Mouse (Mus musculus): Measurements from ENCODE around the gene Vezf1.

Gene Vezf1

DNA sequence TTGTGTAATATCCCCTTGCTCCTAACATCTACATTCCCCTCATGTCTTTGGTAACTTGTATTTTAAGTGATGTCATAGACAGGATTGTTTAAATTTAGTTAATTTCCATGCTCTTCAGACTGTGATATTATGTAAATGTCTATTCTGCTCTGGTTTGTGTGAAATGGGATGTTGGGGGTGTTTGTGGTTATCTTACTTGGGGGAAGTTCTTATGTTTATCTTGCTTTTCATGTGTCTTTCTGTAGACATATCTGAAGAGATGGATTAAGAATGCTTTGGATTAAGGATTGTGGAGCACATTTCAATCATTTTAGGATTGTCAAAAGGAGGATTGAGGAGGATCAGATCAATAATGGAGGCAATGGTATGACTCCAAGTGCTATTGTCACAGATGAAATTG is 18.3 kb upstream of the Vezf1 start:
- in situ Hi-C loops (cut with MboI; ENCODE audit: unreplicated experiment in 2 of 2), result loop anchor here (5.0 to 25.0 kb wide), 4 partner anchors 62 to 788 kb away; partner anchors contain the start of gene Dynll2 (in 1 of the 2)

DNA sequence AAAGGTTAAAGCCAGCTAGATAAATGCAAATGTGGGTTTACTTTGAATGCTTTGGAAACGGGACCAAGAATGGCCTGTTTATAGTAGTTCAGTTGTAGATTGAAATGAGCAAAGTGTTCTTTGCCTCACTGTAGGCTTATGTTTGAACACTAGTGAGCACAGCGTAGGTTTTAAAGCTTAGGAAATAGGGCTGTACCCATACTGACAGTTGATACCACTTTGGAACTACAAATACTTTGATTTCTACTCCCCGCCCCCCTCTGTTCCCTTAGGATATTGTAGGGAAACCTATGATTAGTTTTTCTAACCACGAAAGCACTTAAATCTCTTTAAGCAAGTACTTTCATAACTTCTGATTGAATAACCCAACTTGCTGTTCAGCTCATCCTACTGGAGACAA is 15.4 kb upstream of the Vezf1 start:
- in situ Hi-C loops (cut with MboI; ENCODE audit: unreplicated experiment in 2 of 2), result loop anchor here (5.0 to 25.0 kb wide), 3 partner anchors 75 to 785 kb away; no protein-coding TSS in a partner anchor

DNA sequence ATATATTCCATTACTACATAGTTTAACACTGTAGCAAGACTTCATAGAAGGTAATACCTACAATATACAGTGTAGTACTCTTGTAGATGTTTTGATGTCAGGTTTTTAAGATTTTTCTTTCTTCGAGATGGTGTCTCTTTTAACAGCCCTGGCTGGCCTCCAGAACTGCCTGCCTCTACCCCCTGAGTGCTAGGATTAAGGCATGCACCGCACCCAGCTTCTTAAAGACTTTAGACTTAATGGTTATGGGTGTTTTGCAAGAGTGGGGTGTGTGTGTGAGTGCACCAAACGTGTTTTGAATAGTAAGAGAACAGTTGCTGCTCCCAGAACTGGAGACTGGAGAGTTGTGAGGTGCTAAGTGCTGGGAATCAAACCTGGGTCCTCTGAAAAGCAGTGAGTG is 14.3 kb upstream of the Vezf1 start:
- in situ Hi-C loops (cut with MboI; ENCODE audit: unreplicated experiment in 2 of 2), result loop anchor here (5.0 to 25.0 kb wide), 3 partner anchors 77 to 783 kb away; no protein-coding TSS in a partner anchor

DNA sequence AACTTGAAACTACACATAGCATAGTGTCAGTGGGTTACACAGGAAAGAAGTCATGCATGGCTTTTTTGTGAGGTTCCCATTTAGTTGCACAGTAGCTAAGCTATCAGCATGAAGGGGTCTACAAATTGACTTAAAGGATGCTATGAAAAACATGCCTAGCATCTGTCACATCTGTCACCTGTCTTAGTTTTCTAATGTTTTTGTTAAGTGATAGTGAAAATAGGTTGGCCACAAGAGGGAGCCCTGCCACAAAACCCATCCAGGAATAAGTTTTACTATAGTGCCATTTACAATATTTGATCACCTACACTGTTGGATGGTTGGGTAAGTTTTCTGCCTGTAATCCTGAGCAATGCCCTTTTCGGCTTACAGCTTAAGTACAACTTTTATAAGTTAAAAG is 13.5 kb upstream of the Vezf1 start:
- in situ Hi-C loops (cut with MboI; ENCODE audit: unreplicated experiment in 2 of 2), result loop anchor here (5.0 to 25.0 kb wide), 3 partner anchors 77 to 783 kb away; no protein-coding TSS in a partner anchor

DNA sequence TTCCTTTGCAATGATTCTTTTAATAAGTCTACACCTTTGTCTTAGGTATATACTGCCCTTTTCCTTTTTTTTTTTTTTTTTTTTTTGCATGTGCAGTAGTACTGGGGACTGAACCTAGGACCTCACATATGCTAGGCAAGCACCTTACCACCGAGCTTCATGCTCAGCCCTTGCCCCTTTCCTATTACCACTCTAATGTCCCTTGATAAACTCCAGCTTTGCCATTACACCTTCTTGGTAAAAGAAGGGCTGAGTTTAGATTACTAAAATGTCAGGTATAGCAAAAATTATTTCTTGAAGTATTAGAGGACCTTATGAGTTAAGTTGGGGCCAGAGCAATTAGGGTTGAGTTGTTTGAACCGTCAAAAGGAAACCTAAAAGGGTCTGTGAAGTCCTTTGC is 12.3 kb upstream of the Vezf1 start:
- in situ Hi-C loops (cut with MboI; ENCODE audit: unreplicated experiment in 2 of 2), result loop anchor here (5.0 to 25.0 kb wide), 3 partner anchors 142 to 782 kb away; no protein-coding TSS in a partner anchor

DNA sequence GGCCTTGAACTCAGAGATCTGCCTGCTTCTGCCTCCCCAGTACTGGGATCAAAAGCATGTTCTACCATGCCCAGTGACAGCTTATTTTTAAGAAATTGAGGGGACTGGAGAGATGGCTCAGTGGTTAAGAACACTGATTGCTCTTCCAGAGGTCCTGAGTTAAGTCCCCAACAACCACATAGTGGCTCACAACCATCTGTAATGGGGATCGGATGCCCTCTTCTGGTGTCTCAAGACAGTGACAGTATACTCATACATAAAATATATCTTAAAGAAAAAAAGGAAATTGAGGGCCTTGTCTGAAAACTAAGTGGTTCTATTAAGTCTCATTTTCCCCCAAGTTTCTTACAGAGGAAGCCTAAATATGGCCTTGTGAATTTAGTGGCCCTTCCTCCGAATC is 10.3 kb upstream of the Vezf1 start:
- in situ Hi-C loops (cut with MboI; ENCODE audit: unreplicated experiment in 2 of 2), result loop anchor here (5.0 to 25.0 kb wide), 3 partner anchors 140 to 780 kb away; no protein-coding TSS in a partner anchor

DNA sequence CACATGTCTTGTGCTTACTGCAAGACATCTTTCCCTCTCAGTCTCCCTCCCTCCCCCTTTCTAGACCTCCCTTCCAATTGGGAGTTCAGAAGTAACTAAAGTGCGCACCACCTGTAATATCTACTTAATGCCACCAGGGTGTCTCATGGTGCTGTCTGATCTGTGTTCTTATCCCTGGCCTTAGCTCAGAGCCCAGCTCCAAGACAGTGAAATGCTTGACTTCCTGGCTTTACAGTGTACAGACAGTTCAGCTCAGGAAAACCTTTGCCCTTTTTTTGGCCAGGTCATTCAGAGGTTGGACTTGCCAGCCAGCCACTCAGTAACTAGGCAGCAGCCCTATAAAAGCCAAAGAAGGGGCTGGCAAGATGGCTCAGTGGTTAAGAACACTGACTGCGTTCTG is 8.9 kb upstream of the Vezf1 start:
- in situ Hi-C loops (cut with MboI; ENCODE audit: unreplicated experiment in 2 of 2), result loop anchor here (5.0 to 25.0 kb wide), 3 partner anchors 138 to 778 kb away; no protein-coding TSS in a partner anchor

DNA sequence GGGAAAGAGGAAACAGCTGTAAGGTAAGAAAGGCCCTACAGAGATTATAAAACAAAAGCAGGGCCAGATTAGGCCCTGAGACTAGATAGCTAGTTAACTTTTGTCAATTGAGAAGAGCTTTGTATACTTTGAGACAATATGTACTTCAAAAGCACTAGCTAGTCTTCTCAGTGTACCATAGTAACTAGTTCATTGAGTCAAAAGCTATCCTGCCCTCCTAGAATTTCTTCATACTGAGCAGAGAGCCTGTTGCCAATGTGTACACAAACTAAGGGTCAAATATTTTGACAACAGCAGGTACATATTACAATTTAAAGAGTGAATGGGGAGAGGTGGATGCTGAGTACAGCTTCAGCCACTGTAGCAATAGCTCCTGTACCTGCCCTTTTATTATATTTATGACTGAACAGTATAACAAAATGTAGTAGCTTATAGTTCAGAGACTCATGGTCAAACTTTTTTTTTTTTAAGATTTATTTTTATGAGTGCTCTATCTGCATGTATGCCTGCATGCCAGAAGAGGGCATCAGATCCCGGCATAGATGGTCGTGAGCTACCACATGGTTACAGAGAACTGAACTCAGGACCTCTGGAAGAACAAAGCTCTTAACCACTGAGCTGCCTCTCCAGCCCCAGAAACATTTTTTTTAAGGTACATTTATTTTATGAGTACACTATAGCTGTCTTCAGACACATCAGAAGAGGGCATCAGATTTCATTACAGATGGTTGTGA is 6.0 kb upstream of the Vezf1 start:
- in situ Hi-C loops (cut with MboI; ENCODE audit: unreplicated experiment in 2 of 2), result loop anchor here in 1 of 2 experiments (10.0 to 25.0 kb wide), 2 partner anchors 103 to 775 kb away; no protein-coding TSS in a partner anchor

DNA sequence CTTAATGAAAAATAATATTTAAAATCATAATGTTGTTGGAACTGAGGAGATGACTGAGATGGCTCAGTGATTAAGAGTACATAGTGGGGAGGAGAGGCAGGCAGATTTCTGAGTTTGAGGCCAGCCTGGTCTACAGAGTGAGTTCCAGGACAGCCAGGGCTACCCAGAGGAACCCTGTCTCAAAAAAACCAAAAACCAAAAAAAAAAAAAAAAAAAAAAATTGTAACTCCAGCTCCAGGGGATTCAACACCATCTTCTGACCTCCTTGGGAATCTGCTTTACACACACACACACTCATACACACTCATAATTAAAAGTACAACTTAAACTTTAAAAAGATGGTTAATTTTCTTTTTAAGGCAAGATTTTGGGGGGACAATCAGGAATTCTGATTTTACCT is 2.3 kb upstream of the Vezf1 start:
- in situ Hi-C loops (cut with MboI; ENCODE audit: unreplicated experiment in 2 of 2), result loop anchor here in 1 of 2 experiments (10.0 to 25.0 kb wide), 2 partner anchors 99 to 772 kb away; no protein-coding TSS in a partner anchor

DNA sequence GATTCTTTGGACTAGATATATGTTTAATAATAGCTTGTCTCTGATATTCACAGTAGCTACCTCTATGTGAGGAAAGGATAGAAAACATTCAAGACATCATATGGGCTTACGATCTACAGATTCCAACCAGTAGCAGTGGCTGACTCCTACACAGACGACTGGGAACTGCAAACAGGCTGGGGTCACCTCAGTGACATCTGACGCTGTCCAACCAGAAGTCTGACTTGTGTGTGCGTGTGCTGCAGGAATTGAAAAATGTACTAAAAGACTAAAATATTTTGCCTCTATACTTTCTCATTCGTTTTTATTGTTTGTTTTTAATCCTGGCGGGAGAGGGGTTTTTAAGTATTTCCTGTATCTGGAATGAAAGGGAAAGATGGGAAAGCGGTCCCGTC is 891 bp upstream of the Vezf1 start:
- in situ Hi-C loops (cut with MboI; ENCODE audit: unreplicated experiment in 2 of 2), result loop anchor here in 1 of 2 experiments (10.0 to 25.0 kb wide), 2 partner anchors 98 to 770 kb away; no protein-coding TSS in a partner anchor

DNA sequence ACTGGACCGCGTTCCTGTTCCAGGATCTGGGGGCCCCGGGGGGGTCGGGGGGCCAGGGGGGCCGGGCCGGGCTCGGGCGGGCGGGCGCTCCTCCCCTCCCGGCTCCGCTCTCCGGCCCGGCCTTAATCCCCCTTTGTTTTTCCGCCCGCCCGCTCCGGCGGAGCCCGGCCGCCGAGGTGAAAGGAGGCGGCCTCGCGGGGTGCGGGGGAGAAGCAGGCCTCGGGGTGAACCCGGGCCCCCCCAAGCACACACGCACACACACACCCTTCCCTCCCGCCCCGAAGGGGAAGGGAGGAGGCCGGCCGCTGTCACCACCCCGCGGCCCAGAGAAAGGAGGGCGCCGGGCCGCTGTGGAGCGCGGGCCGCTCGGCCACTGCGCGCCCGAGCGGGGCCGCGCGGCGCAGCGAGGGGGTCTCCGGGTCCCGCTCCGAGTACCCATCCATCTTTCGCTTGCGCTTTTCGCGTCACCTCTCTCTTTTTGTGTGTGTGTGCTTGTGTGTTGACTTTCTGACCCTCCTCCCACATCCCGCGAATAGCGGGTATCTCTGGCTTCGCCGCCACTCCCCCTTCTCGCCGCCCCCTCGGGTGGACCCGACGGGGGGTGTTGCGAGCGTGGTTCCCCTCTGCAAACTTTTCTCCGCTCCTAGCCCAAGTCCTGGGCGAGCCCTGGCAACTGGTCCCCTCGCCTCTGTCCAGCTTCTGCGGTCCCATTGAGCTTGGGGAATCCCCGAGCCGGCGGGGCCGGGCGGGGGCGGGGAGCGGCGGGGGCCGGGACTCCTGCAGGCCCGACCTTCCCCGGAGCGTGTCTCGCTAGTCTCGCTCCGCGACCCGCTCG is 549 bp downstream of the Vezf1 start:
- in situ Hi-C loops (cut with MboI; ENCODE audit: unreplicated experiment in 2 of 2), result loop anchor here in 1 of 2 experiments (10.0 to 25.0 kb wide), 2 partner anchors 96 to 769 kb away; no protein-coding TSS in a partner anchor

DNA sequence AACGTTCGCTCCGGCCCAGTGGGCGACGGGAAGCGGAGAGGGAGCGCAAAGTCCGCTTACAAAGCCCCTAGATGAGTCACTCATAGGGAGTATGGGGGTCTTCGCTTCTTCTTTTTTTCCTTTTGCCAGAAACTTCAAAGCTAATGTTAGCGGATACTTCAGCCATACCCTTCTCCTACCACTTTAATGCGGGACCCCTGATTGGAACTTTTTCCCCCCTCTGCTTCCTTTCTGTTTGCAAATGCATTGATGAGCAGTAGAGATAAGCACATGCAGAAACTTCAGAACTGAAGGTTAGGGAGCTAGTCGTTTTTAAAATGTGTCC is 1.1 kb downstream of the Vezf1 start:
- in situ Hi-C loops (cut with MboI; ENCODE audit: unreplicated experiment in 2 of 2), result loop anchor here in 1 of 2 experiments (10.0 to 25.0 kb wide), 2 partner anchors 96 to 768 kb away; no protein-coding TSS in a partner anchor

DNA sequence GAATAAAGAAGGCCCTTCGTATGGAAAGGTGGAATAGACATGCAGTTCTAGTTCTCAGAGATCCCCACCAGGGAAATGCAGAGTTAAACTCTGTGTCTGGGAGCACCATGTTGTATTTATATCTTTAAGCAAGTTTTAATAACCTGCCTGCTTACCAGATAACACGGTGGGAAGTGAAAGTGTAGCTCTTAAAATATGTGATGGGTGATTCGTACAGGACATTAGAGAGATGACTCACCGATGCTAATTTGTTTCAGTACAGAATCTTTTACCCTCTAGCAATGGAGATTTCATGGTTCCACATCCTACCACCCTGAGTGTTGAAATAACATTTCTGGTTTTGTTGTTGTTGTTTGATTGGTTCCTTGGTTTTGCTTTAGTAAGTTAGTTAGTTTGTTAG is 2.3 kb downstream of the Vezf1 start:
- in situ Hi-C loops (cut with MboI; ENCODE audit: unreplicated experiment in 2 of 2), result loop anchor here (5.0 to 25.0 kb wide), 2 partner anchors 92 to 767 kb away; no protein-coding TSS in a partner anchor

DNA sequence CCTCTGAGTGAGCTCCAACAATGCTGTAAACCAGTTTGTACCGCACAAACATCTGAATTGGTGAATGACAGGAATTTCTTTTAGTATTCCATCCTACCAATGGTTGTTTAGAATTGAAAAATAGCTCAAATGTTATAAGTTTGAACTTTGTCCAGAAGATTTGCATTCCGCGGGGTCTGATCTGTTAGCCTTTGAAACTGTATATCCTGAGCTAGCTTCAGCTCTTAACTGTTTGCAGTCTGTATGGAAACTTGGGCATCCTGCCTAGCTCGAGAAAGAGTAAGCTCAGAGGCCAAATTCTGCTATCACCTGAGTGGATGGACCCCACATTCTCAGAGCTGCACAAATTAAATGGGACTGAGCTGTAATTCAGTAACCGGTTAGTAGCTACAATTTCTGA is 3.0 kb downstream of the Vezf1 start:
- in situ Hi-C loops (cut with MboI; ENCODE audit: unreplicated experiment in 2 of 2), result loop anchor here (5.0 to 25.0 kb wide), 2 partner anchors 91 to 766 kb away; no protein-coding TSS in a partner anchor

DNA sequence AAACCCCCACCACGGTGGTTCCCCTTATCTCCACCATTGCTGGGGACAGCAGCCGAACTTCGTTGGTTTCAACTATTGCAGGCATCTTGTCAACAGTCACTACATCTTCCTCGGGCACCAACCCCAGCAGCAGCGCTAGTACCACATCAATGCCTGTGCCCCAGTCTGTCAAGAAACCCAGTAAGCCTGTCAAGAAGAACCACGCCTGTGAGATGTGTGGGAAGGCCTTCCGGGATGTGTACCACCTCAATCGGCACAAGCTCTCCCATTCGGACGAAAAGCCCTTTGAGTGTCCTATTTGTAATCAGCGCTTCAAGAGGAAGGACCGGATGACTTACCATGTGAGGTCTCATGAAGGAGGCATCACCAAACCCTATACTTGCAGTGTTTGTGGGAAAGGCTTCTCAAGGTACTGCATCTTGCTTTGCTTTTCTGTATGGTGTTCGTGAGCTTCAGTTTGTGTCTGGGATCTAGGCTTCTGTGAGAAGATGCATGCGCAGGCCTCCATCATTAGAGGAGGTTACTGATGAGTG is 5.3 kb downstream of the Vezf1 start:
- in situ Hi-C loops (cut with MboI; ENCODE audit: unreplicated experiment in 2 of 2), result loop anchor here (5.0 to 25.0 kb wide), 2 partner anchors 89 to 764 kb away; no protein-coding TSS in a partner anchor

DNA sequence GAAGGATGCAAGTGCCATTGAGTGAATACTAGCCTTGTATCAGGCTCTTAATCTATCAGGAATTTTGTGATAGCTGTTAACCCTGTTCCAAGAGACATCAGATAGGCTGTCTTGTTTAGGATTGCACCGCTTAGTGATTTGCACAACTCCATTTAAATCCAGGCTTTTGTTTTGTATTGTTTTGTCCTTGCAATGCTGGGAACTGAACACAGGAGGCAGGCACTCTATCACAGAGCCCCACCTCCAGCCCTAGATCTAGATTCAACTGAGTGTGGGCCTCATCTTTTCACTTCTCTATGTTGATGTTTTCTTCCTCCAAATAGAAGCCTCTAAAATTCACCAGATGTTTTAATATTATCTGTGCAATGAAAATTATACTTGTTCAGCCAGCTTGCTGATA is 7.6 kb downstream of the Vezf1 start:
- in situ Hi-C loops (cut with MboI; ENCODE audit: unreplicated experiment in 2 of 2), result no loop called here

DNA sequence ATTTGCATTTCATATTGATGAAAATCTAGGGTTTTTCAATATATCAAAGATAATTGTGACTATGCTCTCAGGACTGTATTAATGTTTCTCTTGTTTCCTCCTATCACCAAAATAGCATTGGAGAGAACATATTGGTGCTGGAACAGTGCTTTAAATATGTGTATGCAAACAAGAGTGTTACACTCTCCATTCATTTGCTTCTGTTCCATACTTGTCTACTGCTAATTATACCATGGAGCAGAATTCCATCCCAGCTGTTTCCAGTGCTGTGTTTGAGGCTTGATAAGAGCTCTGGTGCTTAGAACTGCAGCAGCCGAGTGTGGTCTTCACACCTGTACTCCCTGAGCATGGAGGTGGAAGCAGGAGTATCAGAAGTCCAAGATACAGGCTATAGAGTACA is 8.3 kb downstream of the Vezf1 start:
- in situ Hi-C loops (cut with MboI; ENCODE audit: unreplicated experiment in 2 of 2), result no loop called here

DNA sequence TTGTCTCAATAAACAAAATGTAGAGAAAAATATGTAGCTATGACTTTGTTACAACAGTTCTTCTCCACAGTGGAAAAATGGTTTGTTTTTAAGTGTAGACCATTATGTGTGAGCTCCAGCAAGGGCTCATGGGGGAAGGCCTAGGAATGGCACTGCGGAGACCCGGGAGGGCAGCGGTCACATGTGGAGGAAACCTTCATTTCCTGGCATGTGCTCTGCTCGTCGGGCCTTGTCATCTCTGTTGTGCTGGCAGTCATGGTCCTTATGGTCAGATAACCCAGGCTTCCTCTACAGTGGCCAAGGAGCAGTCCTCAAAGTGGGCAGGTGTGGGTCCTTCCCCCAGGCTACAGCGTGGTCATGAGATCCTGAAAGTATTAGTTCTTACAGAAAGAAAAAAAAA is 15.6 kb downstream of the Vezf1 start:
- in situ Hi-C loops (cut with MboI; ENCODE audit: unreplicated experiment in 2 of 2), result no loop called here

DNA sequence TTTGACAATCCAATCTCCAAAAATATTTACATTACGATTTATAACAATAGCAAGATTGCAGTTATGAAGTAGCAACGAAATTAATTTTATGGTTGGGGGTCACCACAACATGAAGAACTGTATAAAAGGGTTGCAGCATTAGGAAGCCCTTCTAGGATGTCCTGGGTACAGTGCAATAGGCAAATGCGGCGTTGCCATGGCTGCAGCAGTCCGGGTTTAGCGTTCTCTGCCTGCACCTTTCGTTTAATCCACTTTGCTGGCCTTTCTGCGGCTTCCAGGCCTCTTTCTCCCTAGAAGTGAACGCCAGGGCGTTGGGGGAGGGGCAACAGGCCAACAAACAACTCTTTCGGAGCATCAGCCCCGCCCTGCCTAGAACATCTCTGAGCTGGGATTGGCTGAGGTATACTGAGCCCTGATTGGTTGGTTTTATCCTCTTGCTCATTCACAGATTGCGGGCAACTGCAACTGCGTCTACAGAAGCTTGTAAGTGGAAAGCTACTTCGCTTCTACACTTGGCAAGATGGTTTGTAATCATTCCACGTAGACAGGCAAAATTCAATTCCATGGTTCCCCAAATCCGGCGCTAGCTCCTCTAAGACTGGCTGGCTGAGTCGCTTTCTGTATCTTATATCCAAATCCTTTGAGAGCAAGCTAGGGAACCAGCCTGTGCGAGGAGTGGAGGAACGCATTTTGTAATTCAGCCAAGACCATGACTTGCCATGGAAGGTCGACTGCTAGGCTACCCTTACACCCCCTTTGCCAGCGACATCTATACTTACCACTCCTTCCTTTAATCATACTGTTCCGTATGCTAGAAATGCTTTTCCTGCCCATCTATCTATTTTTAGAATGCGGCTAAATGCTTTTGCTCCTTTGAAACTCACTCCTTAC is 18.9 kb downstream of the Vezf1 start:
- in situ Hi-C loops (cut with MboI; ENCODE audit: unreplicated experiment in 2 of 2), result no loop called here

DNA sequence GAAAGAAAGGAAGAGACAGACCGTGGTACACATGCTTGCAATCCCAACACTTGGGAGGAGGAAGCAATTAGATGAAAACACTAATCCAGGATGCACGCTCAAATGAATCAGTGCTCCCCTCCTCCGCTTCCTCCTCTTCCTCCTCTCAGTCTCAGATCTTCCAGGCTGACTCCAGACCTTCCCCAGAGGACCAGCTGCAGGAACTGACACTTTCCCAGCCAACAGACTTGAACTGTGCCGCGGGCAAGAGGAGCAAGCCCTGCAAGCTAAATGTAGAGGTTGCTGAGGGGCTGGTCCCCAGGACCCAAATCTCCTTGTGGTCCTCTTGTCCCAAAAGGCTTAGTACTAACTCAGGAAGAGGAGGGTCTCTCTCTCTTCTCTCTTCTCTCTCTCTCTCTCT is 21.1 kb downstream of the Vezf1 start:
- in situ Hi-C loops (cut with MboI; ENCODE audit: unreplicated experiment in 2 of 2), result no loop called here

Data from v-Abl transformed pro-B cells (cell line).